Mouse (Mus musculus) limb, embryonic 14.5 days (tissue): ENCODE data around the gene Jak3. TPM values are rescaled to one million over a fixed set of nuclear protein-coding genes. Genes with fewer than 3 reads are reported as not detected.
"Not testable (repeated sequence)": the region's sequence is repeated elsewhere in the genome, so short reads cannot be mapped to it uniquely, and the experiment has no call there.

Source experiments
- ATAC-seq: fragments of 200-750 bp; cut with Nextera tagmentation; 2 replicates; pipeline ENCODE4 v1.8.0; 2017; ENCODE audit warnings: low read depth, moderate number of reproducible peaks, moderate TSS enrichment; ENCODE audit not compliant: low FRiP score
- DNase-seq: peaks from one replicate; pipeline ENCODE4 v3.0.0-alpha.2; 2015; ENCODE audit warnings: low spot score
- H3K27ac ChIP-seq: fragments of 300-500 bp; sonication (generic); replicated peaks from 2 replicates; pipeline ENCODE4 v1.5.1; 2014; ENCODE audit warnings: low read depth, mild to moderate bottlenecking, low read length, moderate library complexity, mixed read lengths
- H3K27me3 ChIP-seq: fragments of 300-500 bp; sonication (generic); 2 replicates; pipeline ENCODE4 v1.6.1; 2014; ENCODE audit warnings: low read length, mixed read lengths; ENCODE audit not compliant: control insufficient read depth, insufficient read depth
- H3K36me3 ChIP-seq: fragments of 300-500 bp; sonication (generic); 2 replicates; pipeline ENCODE4 v1.6.1; 2014; ENCODE audit warnings: mild to moderate bottlenecking, low read length, moderate library complexity, mixed read lengths; ENCODE audit not compliant: control insufficient read depth, insufficient read depth
- H3K4me1 ChIP-seq: fragments of 300-500 bp; sonication (generic); 2 replicates; pipeline ENCODE4 v1.6.1; 2014; ENCODE audit warnings: antibody characterized with exemption, low read length, mixed read lengths; ENCODE audit not compliant: control insufficient read depth, insufficient read depth
- H3K4me2 ChIP-seq: fragments of 300-500 bp; sonication (generic); replicated peaks from 2 replicates; pipeline ENCODE4 v1.6.1; 2014; ENCODE audit warnings: low read depth, mild to moderate bottlenecking, low read length, moderate library complexity; ENCODE audit not compliant: severe bottlenecking
- H3K4me3 ChIP-seq: fragments of 300-500 bp; sonication (generic); replicated peaks from 2 replicates; pipeline ENCODE4 v1.5.1; 2014; ENCODE audit warnings: low read length
- H3K9ac ChIP-seq: fragments of 300-500 bp; sonication (generic); 2 replicates; pipeline ENCODE4 v1.6.1; 2014; ENCODE audit warnings: mild to moderate bottlenecking, low read depth, low read length, moderate library complexity; ENCODE audit not compliant: severe bottlenecking
- H3K9me3 ChIP-seq: fragments of 300-500 bp; sonication (generic); 2 replicates; pipeline ENCODE4 v1.6.1; 2016; ENCODE audit warnings: low read length; ENCODE audit not compliant: control insufficient read depth
- POLR2A ChIP-seq: fragments of 200-500 bp; IDR thresholded peaks from 2 replicates; pipeline ENCODE4 v1.8.0; 2012; ENCODE audit warnings: inconsistent platforms, mild to moderate bottlenecking, moderate library complexity, borderline replicate concordance; ENCODE audit not compliant: insufficient read depth, insufficient read length; ENCODE audit errors: extremely low read depth
- WGBS: fragments of 180-500 bp; shearing (Covaris S2); extraction: QIAGEN DNeasy Blood & Tissue Kit; methylation state at CpG from one replicate; pipeline ENCODE4 v1.1.7; 2014; 5-methylcytosine and 5-hydroxymethylcytosine counted together
- microRNA-seq: library from miRNA; unstranded; fragments of <30 nt; microRNA quantifications from one replicate; pipeline ENCODE4, GENCODE M21; 2016
- polyA plus RNA-seq, 2 experiments: library from polyadenylated mRNA; depleted of rRNA in 1 of 2; stranded (reverse) in 1 of 2; unstranded in 1 of 2; fragments of >200 nt; fragmentation: Nextera tagmentation in 1 of 2; extraction: Ambion mirVana in 1 of 2; gene quantifications; 2 replicates each; pipeline versions ENCODE4 v1.2.1 to v1.2.3; 2012 to 2014

Gene Jak3
- polyA plus RNA-seq, 2 experiments = 5.2 to 8.0 TPM

GRCm38 (mm10) chr8:71731652-71732230 lies 55.6 kb downstream of the Jak3 start:
- Histone ChIP-seq H3K9me3 (no peaks in the 10 kb centered on the region), H3K27me3 (no peaks in the 10 kb centered on the region), H3K9ac (no peak overlapping the region), H3K4me1 (0 out of 2 replicates have a peak, but pooled peaks cover 7% of the 10 kb centered on the region), H3K36me3 (no peaks in the 10 kb centered on the region), H3K4me2 (no peak overlapping the region), H3K4me3 (no peak overlapping the region), H3K27ac (no peak overlapping the region)
- WGBS = 60% methylated on average over 3 of the region's 3 CpGs
- no peak for ATAC-seq
- TF ChIP-seq POLR2A = no peak
- DNase-seq = no peak

GRCm38 (mm10) chr8:71738316-71738715 lies 62.2 kb downstream of the Jak3 start:
- H3K36me3 ChIP-seq, DNase-seq, H3K9me3 ChIP-seq, H3K27ac ChIP-seq, H3K9ac ChIP-seq, ATAC-seq, H3K4me3 ChIP-seq, H3K4me1 ChIP-seq, H3K27me3 ChIP-seq, H3K4me2 ChIP-seq: not testable (repeated sequence)

Small RNAs within 50 kb of the gene (microRNA-seq; reads per million reads assigned to microRNA genes)
- not detected for gene Mir6769b

Other genes with a start within 250 kb of the Jak3 start
- gene Abhd8, start 212.6 kb upstream of the Jak3 start, polyA plus RNA-seq (2012; rRNA removed) = 72.6 and 88.1 TPM in 2 replicates
- 48.6 and 57.1 TPM in 2 replicates for gene Abhd8, start 212.6 kb upstream of the Jak3 start, polyA plus RNA-seq (2014; fragmentation: Nextera tagmentation; extraction: Ambion mirVana)
- gene Mrpl34, start 211.3 kb upstream of the Jak3 start, polyA plus RNA-seq (2012; rRNA removed) = 62.3 and 70.6 TPM in 2 replicates
- gene Mrpl34, start 211.3 kb upstream of the Jak3 start, polyA plus RNA-seq (2014; fragmentation: Nextera tagmentation; extraction: Ambion mirVana) = 121 and 130 TPM in 2 replicates
- 101 and 127 TPM in 2 replicates for gene Dda1, start 207.1 kb upstream of the Jak3 start, polyA plus RNA-seq (2012; rRNA removed)
- gene Dda1, start 207.1 kb upstream of the Jak3 start, polyA plus RNA-seq (2014; fragmentation: Nextera tagmentation; extraction: Ambion mirVana) = 94.6 and 99.6 TPM in 2 replicates
- gene Ano8, start 190.3 kb upstream of the Jak3 start, polyA plus RNA-seq (2012; rRNA removed) = 37.2 and 43.3 TPM in 2 replicates
- 1.8 and 3.0 TPM in 2 replicates for gene Ano8, start 190.3 kb upstream of the Jak3 start, polyA plus RNA-seq (2014; fragmentation: Nextera tagmentation; extraction: Ambion mirVana)
- 41.6 and 59.5 TPM in 2 replicates for gene Gtpbp3, start 188.2 kb upstream of the Jak3 start, polyA plus RNA-seq (2012; rRNA removed)
- 5.9 and 6.8 TPM in 2 replicates for gene Gtpbp3, start 188.2 kb upstream of the Jak3 start, polyA plus RNA-seq (2014; fragmentation: Nextera tagmentation; extraction: Ambion mirVana)
- 59.8 and 77.7 TPM in 2 replicates for gene Plvap, start 164.5 kb upstream of the Jak3 start, polyA plus RNA-seq (2012; rRNA removed)
- 53.2 and 57.2 TPM in 2 replicates for gene Plvap, start 164.5 kb upstream of the Jak3 start, polyA plus RNA-seq (2014; fragmentation: Nextera tagmentation; extraction: Ambion mirVana)
- gene Ccdc194, start 150.6 kb upstream of the Jak3 start, polyA plus RNA-seq (2012; rRNA removed) = 1.3 and 1.6 TPM in 2 replicates
- 0.57 and 1.2 TPM in 2 replicates for gene Ccdc194, start 150.6 kb upstream of the Jak3 start, polyA plus RNA-seq (2014; fragmentation: Nextera tagmentation; extraction: Ambion mirVana)
- 47.2 and 50.6 TPM in 2 replicates for gene Bst2, start 138.8 kb upstream of the Jak3 start, polyA plus RNA-seq (2012; rRNA removed)
- gene Bst2, start 138.8 kb upstream of the Jak3 start, polyA plus RNA-seq (2014; fragmentation: Nextera tagmentation; extraction: Ambion mirVana) = 12.4 and 16.5 TPM in 2 replicates
- 107 and 169 TPM in 2 replicates for gene Mvb12a, start 133.4 kb upstream of the Jak3 start, polyA plus RNA-seq (2012; rRNA removed)
- gene Mvb12a, start 133.4 kb upstream of the Jak3 start, polyA plus RNA-seq (2014; fragmentation: Nextera tagmentation; extraction: Ambion mirVana) = 104 and 107 TPM in 2 replicates
- gene Tmem221, start 117.4 kb upstream of the Jak3 start, polyA plus RNA-seq (2012; rRNA removed) = 0.34 and 0.59 TPM in 2 replicates
- gene Tmem221, start 117.4 kb upstream of the Jak3 start, polyA plus RNA-seq (2014; fragmentation: Nextera tagmentation; extraction: Ambion mirVana) = 0.48 and 0.89 TPM in 2 replicates
- gene Nxnl1, start 109.7 kb upstream of the Jak3 start, polyA plus RNA-seq (2012; rRNA removed) = not detected in 2 replicates
- gene Nxnl1, start 109.7 kb upstream of the Jak3 start, polyA plus RNA-seq (2014; fragmentation: Nextera tagmentation; extraction: Ambion mirVana) = 0.25 TPM in 1 of 2 replicates, not detected in the other
- gene Slc27a1, start 107.4 kb upstream of the Jak3 start, polyA plus RNA-seq (2012; rRNA removed) = 87.8 and 133 TPM in 2 replicates
- 24.3 and 25.9 TPM in 2 replicates for gene Slc27a1, start 107.4 kb upstream of the Jak3 start, polyA plus RNA-seq (2014; fragmentation: Nextera tagmentation; extraction: Ambion mirVana)
- 141 and 216 TPM in 2 replicates for gene Pgls, start 84.1 kb upstream of the Jak3 start, polyA plus RNA-seq (2012; rRNA removed)
- 249 and 255 TPM in 2 replicates for gene Pgls, start 84.1 kb upstream of the Jak3 start, polyA plus RNA-seq (2014; fragmentation: Nextera tagmentation; extraction: Ambion mirVana)
- gene Fam129c, start 78.6 kb upstream of the Jak3 start, polyA plus RNA-seq (2012; rRNA removed) = 7.5 and 7.8 TPM in 2 replicates
- 2.9 and 3.3 TPM in 2 replicates for gene Fam129c, start 78.6 kb upstream of the Jak3 start, polyA plus RNA-seq (2014; fragmentation: Nextera tagmentation; extraction: Ambion mirVana)
- 240 and 285 TPM in 2 replicates for gene Colgalt1, start 65.3 kb upstream of the Jak3 start, polyA plus RNA-seq (2012; rRNA removed)
- gene Colgalt1, start 65.3 kb upstream of the Jak3 start, polyA plus RNA-seq (2014; fragmentation: Nextera tagmentation; extraction: Ambion mirVana) = 114 and 116 TPM in 2 replicates
- gene Unc13a, start 4.5 kb upstream of the Jak3 start, polyA plus RNA-seq (2012; rRNA removed) = 0.28 and 0.39 TPM in 2 replicates
- gene Unc13a, start 4.5 kb upstream of the Jak3 start, polyA plus RNA-seq (2014; fragmentation: Nextera tagmentation; extraction: Ambion mirVana) = 0.91 and 0.97 TPM in 2 replicates
- gene Insl3, start 12.9 kb downstream of the Jak3 start, polyA plus RNA-seq (2012; rRNA removed) = 1.8 and 2.5 TPM in 2 replicates
- 1.7 TPM in 1 of 2 replicates, not detected in the other for gene Insl3, start 12.9 kb downstream of the Jak3 start, polyA plus RNA-seq (2014; fragmentation: Nextera tagmentation; extraction: Ambion mirVana)
- 1.1 and 1.5 TPM in 2 replicates for gene B3gnt3, start 25.5 kb downstream of the Jak3 start, polyA plus RNA-seq (2012; rRNA removed)
- 0.67 and 0.77 TPM in 2 replicates for gene B3gnt3, start 25.5 kb downstream of the Jak3 start, polyA plus RNA-seq (2014; fragmentation: Nextera tagmentation; extraction: Ambion mirVana)
- 10.4 and 11.0 TPM in 2 replicates for gene Fcho1, start 49.4 kb downstream of the Jak3 start, polyA plus RNA-seq (2012; rRNA removed)
- gene Fcho1, start 49.4 kb downstream of the Jak3 start, polyA plus RNA-seq (2014; fragmentation: Nextera tagmentation; extraction: Ambion mirVana) = 3.3 and 3.6 TPM in 2 replicates
- gene Zfp709, start 205.7 kb downstream of the Jak3 start, polyA plus RNA-seq (2012; rRNA removed) = 1.9 and 2.3 TPM in 2 replicates
- gene Zfp709, start 205.7 kb downstream of the Jak3 start, polyA plus RNA-seq (2014; fragmentation: Nextera tagmentation; extraction: Ambion mirVana) = 7.9 and 9.0 TPM in 2 replicates
- 3.4 and 5.5 TPM in 2 replicates for gene Zfp882, start 232.3 kb downstream of the Jak3 start, polyA plus RNA-seq (2012; rRNA removed)
- gene Zfp882, start 232.3 kb downstream of the Jak3 start, polyA plus RNA-seq (2014; fragmentation: Nextera tagmentation; extraction: Ambion mirVana) = 5.7 TPM in 2 replicates
- gene Zfp617, start 232.3 kb downstream of the Jak3 start, polyA plus RNA-seq (2012; rRNA removed) = 11.2 and 14.9 TPM in 2 replicates
- gene Zfp617, start 232.3 kb downstream of the Jak3 start, polyA plus RNA-seq (2014; fragmentation: Nextera tagmentation; extraction: Ambion mirVana) = 19.7 and 21.2 TPM in 2 replicates